Mouse (Mus musculus): ENCODE measurements at regions not wholly inside any gene's neighbourhood (a gene's known extent, or its start where the extent isn't known, plus 50 kb on each side); places are given as distances from the start of the nearest gene placed in this dataset.

DNA sequence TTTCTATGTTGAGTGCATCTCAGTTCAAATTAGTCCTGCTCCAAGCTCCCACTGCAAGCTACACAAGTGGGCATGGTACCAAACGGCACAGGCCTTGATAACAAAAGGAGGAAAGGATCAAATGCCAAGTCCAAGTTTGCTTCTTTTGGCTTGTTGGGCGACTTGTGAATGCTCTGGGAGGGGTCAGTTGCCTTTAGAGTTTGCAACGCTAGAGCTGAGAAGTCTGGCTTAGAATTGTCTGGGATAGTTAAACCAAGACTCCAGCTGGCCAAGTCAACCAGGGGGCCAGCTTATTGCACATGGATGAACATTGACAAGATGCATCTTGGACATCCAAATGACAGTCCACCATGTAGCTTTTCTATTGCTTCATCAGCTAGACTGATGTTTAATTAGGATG is 187.5 kb upstream of the Ccdc122 start:
- 75% methylated on average over 3 of the region's 3 CpGs for WGBS
- Histone ChIP-seq H3K36me3 (no peaks in the 10 kb centered on the region), H3K4me1 (replicated peaks) (no peaks in the 10 kb centered on the region), H3K9me3 (no peaks in the 10 kb centered on the region), H3K27ac (no peak overlapping the region), H3K4me2 (no peak overlapping the region), H3K27me3 (no peaks in the 10 kb centered on the region), H3K9ac (replicated peaks) (no peak overlapping the region), H3K4me3 (replicated peaks) (no peak overlapping the region)
- no peak for ATAC-seq (ENCODE audit: insufficient number of reproducible peaks, insufficient read depth, low FRiP score, low TSS enrichment, low read depth)

- 70% methylated on average over 3 of the region's 3 CpGs for WGBS
- no peak overlapping the region for H3K4me3 ChIP-seq (replicated peaks)
- no peak overlapping the region for H3K4me2 ChIP-seq
- no peaks in the 10 kb centered on the region for H3K36me3 ChIP-seq
- H3K9ac ChIP-seq (replicated peaks): no peak overlapping the region
- no peaks in the 10 kb centered on the region for H3K9me3 ChIP-seq
- ATAC-seq (ENCODE audit: insufficient number of reproducible peaks, insufficient read depth, low FRiP score, low TSS enrichment, low read depth): no peak
- H3K27ac ChIP-seq: no peak overlapping the region
- no peaks in the 10 kb centered on the region for H3K27me3 ChIP-seq
- H3K4me1 ChIP-seq (replicated peaks): no peaks in the 10 kb centered on the region
Observed at GRCm38 (mm10) chr14:76845706-76846105, 190.9 kb upstream of the Ccdc122 start.

GRCm38 (mm10) chr14:76844717-76845116 is 191.9 kb upstream of the Ccdc122 start:
- Histone ChIP-seq H3K27ac (no peak overlapping the region), H3K9me3 (no peaks in the 10 kb centered on the region), H3K4me3 (replicated peaks) (no peak overlapping the region), H3K9ac (replicated peaks) (no peak overlapping the region), H3K4me2 (no peak overlapping the region), H3K36me3 (no peaks in the 10 kb centered on the region), H3K27me3 (no peaks in the 10 kb centered on the region), H3K4me1 (replicated peaks) (no peaks in the 10 kb centered on the region; the same call in 1 of the 2 replicates)
- no peak for ATAC-seq (ENCODE audit: insufficient number of reproducible peaks, insufficient read depth, low FRiP score, low TSS enrichment, low read depth)
- 91% methylated on average over 1 of the region's 1 CpGs for WGBS

DNA sequence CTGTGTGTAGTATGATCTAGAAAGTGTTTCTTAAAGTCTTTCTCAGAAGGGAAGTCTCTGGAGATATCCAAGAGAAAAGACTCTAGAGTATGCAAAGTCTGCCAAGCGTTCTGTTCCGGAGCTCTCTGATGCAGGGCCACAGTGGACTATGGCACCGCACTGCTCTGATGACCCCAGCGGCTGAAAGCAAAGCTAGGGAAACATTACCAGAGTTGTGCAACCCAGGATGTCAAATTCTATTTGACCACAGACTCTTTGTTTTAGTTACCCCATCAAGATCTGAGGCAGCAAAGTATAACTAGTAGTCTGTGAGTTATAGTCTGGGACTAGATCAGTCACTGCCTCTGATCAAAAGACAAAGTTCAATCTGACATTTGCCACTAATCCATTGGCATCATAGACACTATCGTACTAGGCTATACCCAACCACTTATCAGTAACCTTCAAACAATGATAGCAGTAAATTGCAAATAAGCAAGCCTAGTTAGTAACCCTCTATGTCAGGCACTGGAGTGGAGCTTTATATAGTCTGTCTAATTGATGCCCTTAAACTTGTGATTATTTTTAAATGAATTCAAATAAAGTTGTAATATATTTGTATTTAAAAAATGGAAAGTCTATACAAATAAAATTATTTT is 198.9 kb upstream of the Ccdc122 start:
- 96% methylated on average over 5 of the region's 5 CpGs for WGBS
- Histone ChIP-seq H3K27ac (no peak overlapping the region), H3K27me3 (no peaks in the 10 kb centered on the region), H3K9me3 (no peaks in the 10 kb centered on the region), H3K4me1 (replicated peaks) (peaks cover 10% of the 10 kb centered on the region), H3K9ac (replicated peaks) (no peak overlapping the region), H3K4me2 (no peak overlapping the region), H3K36me3 (no peaks in the 10 kb centered on the region), H3K4me3 (replicated peaks) (no peak overlapping the region)
- no peak for ATAC-seq (ENCODE audit: insufficient number of reproducible peaks, insufficient read depth, low FRiP score, low TSS enrichment, low read depth)

DNA sequence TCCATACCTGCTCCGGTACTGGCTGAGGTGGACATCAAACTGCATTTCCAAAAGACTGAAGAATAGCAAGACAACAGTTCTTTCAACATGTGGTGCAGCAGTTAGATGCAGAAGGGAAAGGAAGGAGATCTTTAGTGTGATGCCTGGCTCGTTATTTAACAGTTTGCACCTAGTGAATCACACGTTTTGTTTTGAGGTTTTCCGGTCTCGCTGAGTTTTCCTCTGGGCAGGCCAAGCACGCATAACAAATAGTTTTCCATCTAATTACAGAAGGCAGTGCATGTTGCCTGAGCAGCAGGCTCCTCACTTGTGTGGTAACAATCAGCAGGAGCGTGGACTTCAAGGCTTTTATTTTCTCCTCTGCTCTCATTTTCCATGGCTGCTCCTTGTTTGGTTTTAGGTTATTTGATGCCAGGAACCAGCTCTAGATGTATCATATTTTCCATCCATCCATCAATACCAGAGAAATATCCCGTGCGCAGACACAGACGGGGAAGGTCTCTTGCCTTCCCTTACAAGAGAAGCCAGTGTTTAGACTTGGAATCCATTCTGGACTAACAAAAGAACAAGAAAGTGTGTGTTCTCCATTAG is 199.6 kb upstream of the Ccdc122 start:
- Histone ChIP-seq H3K36me3 (no peaks in the 10 kb centered on the region), H3K4me1 (replicated peaks) (peaks cover 10% of the 10 kb centered on the region), H3K27me3 (no peaks in the 10 kb centered on the region), H3K4me3 (replicated peaks) (no peak overlapping the region), H3K9me3 (no peaks in the 10 kb centered on the region), H3K27ac (no peak overlapping the region), H3K4me2 (no peak overlapping the region), H3K9ac (replicated peaks) (no peak overlapping the region)
- ATAC-seq (ENCODE audit: insufficient number of reproducible peaks, insufficient read depth, low FRiP score, low TSS enrichment, low read depth): no peak
- 49% methylated on average over 10 of the region's 10 CpGs for WGBS

DNA sequence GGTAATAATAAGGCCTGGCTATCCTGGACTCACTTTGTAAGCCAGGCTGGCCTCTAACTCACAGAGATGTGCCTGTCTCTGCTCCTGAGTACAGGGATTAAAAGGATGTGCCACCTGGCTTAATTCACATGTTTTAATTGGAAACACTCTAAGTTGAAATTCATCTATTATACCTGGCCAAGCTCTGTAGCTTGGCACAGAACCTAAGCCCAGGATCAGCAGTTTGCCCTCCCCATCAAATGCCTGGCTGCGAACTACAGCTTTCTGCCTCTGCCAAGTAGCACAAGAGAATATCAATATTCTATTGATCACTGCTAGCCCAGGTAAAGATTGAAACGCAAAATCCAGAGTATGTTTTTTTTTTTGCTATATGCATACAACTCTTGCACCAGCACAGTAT is 200.3 kb upstream of the Ccdc122 start:
- Histone ChIP-seq H3K27me3 (no peaks in the 10 kb centered on the region), H3K27ac (no peak overlapping the region), H3K4me1 (replicated peaks) (peaks cover 10% of the 10 kb centered on the region), H3K9me3 (no peaks in the 10 kb centered on the region), H3K36me3 (no peaks in the 10 kb centered on the region), H3K9ac (replicated peaks) (no peak overlapping the region), H3K4me2 (no peak overlapping the region), H3K4me3 (replicated peaks) (no peak overlapping the region)
- no peak for ATAC-seq (ENCODE audit: insufficient number of reproducible peaks, insufficient read depth, low FRiP score, low TSS enrichment, low read depth)
- 88% methylated on average over 2 of the region's 2 CpGs for WGBS

- no peak overlapping the region for H3K4me3 ChIP-seq (replicated peaks)
- no peak overlapping the region for H3K4me2 ChIP-seq
- 0 out of 2 replicates have a peak, but pooled peaks cover 3% of the 10 kb centered on the region for H3K9me3 ChIP-seq
- H3K27me3 ChIP-seq: no peaks in the 10 kb centered on the region
- peaks cover 10% of the 10 kb centered on the region; the same call in 1 of the 2 replicates for H3K4me1 ChIP-seq (replicated peaks)
- no peak overlapping the region for H3K27ac ChIP-seq
- H3K9ac ChIP-seq (replicated peaks): no peak overlapping the region
- ATAC-seq (ENCODE audit: insufficient number of reproducible peaks, insufficient read depth, low FRiP score, low TSS enrichment, low read depth): no peak
- WGBS: 65% methylated on average over 6 of the region's 6 CpGs
- H3K36me3 ChIP-seq: no peaks in the 10 kb centered on the region
Observed at GRCm38 (mm10) chr14:76834084-76834483, 202.5 kb upstream of the Ccdc122 start.

DNA sequence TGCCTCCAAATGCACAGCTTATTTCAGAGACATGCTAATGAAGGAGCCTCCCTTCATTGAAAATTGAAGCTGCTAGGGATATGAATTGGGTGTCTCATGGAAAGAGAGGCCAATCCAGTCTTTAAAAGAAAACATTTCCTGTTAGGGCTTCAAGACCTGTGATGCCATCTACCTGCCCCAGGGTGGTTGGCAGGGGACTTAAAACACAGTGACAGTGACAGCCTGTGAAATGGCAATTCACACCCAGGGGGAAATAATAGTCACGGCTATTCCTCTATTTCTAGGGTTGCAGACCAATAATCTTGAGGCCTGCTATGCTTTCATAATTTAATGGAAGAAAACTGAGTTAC is 207.4 kb upstream of the Ccdc122 start:
- H3K36me3 ChIP-seq: no peaks in the 10 kb centered on the region
- no peaks in the 10 kb centered on the region for H3K27me3 ChIP-seq
- H3K9me3 ChIP-seq: 0 out of 2 replicates have a peak, but pooled peaks cover 3% of the 10 kb centered on the region
- H3K4me1 ChIP-seq (replicated peaks): no peaks in the 10 kb centered on the region
- 85% methylated on average over 1 of the region's 1 CpGs for WGBS
- no peak overlapping the region for H3K9ac ChIP-seq (replicated peaks)
- H3K27ac ChIP-seq: no peak overlapping the region
- no peak overlapping the region for H3K4me2 ChIP-seq
- ATAC-seq (ENCODE audit: insufficient number of reproducible peaks, insufficient read depth, low FRiP score, low TSS enrichment, low read depth): no peak
- no peak overlapping the region for H3K4me3 ChIP-seq (replicated peaks)

DNA sequence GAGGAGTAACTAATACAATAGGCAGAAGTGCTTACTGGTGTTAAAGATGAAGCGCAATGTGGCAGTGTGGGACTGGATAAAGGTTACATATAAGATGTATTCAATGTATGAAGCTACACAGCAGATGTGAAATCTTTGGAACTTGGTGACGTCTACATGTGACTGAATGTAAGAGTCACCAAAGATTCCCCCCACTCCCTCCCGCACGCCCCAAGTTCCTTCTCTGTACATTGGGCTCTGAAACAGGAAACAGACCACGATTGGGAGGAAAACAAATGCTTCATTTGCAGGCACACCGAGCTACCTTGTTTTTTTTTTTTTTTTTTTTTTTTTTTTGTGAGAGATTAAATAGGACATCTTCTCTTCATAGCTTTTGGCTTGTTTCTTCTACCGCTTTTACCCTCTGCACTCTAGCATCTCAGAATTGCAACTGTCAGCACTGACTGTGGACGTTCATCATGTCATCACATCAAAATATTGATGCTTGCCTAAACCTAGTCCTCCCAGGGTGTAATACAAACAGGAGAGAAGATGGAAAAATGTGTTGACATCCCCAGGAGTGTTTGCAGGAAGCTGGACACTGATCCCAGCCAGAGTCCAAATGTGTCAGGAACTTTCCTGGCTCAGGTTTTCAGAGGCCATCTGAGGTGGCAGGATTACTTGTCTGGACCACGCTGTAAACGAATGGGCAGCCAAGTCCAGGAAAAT is 208.0 kb upstream of the Ccdc122 start:
- Histone ChIP-seq H3K9me3 (0 out of 2 replicates have a peak, but pooled peaks cover 3% of the 10 kb centered on the region), H3K4me2 (no peak overlapping the region), H3K9ac (replicated peaks) (no peak overlapping the region), H3K36me3 (no peaks in the 10 kb centered on the region), H3K4me3 (replicated peaks) (no peak overlapping the region), H3K27ac (no peak overlapping the region), H3K4me1 (replicated peaks) (no peaks in the 10 kb centered on the region), H3K27me3 (no peaks in the 10 kb centered on the region)
- no peak for ATAC-seq (ENCODE audit: insufficient number of reproducible peaks, insufficient read depth, low FRiP score, low TSS enrichment, low read depth)
- 78% methylated on average over 10 of the region's 10 CpGs for WGBS

DNA sequence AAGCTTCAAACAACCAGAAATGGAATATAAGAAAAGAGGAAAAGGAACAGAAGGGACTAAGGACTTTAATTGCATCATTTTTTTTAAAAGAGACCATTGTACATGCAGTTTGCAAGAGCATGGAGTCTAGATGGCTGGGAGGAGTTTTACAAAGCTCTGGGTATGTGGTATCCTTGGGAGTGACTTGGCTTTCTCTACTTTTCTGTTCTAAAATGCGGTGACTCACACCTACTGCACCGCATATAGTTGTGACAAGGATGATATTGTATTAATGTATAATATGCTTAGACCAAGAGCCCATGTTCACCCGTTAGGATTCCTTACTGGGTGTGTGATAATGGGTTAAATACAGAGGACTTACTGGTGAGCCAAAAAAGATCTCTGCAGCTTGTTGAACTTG is 212.5 kb upstream of the Ccdc122 start:
- Histone ChIP-seq H3K4me1 (replicated peaks) (peaks cover 5% of the 10 kb centered on the region), H3K4me3 (replicated peaks) (no peak overlapping the region), H3K9ac (replicated peaks) (no peak overlapping the region), H3K27me3 (no peaks in the 10 kb centered on the region), H3K36me3 (no peaks in the 10 kb centered on the region), H3K9me3 (no peaks in the 10 kb centered on the region), H3K27ac (0 out of 2 replicates have a peak overlapping the region, but pooled peaks have one; percentile 29), H3K4me2 (no peak overlapping the region)
- no peak for ATAC-seq (ENCODE audit: insufficient number of reproducible peaks, insufficient read depth, low FRiP score, low TSS enrichment, low read depth)
- 93% methylated on average over 3 of the region's 3 CpGs for WGBS

DNA sequence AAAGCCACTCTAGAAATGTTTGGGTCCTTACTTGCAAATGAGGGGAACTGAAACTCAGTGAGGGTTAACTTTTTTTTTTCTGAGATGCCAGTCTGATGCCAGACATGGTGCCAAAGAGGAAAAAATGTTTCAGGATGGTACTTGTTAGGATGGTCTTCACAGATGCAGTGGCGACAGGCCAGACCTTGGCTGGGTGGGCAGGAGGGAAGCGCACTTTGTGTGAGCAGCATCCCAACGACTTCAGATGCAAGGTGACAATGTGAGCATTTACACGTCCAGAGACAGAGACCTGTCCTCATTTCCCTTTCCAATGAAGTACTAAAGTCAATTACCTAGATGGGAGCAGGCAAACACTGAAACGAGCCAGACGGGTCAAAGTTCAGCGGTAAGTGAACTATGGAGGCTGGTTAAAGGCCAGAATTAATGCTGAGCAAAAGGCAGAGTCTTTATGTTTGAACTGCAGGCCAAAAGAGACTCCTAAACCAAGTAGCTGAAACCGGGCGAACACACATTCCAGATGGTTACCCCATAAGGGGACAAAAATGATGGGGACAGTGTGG is 213.7 kb upstream of the Ccdc122 start:
- no peak overlapping the region for H3K4me2 ChIP-seq
- no peaks in the 10 kb centered on the region for H3K36me3 ChIP-seq
- no peaks in the 10 kb centered on the region for H3K27me3 ChIP-seq
- WGBS: 72% methylated on average over 9 of the region's 9 CpGs
- no peak overlapping the region for H3K27ac ChIP-seq
- no peak overlapping the region for H3K4me3 ChIP-seq (replicated peaks)
- no peak for ATAC-seq (ENCODE audit: insufficient number of reproducible peaks, insufficient read depth, low FRiP score, low TSS enrichment, low read depth)
- H3K9ac ChIP-seq (replicated peaks): no peak overlapping the region
- H3K4me1 ChIP-seq (replicated peaks): peaks cover 14% of the 10 kb centered on the region
- no peaks in the 10 kb centered on the region for H3K9me3 ChIP-seq
